Mouse (Mus musculus) hindlimb bud, embryonic 11.5 days (tissue): Measurements from ENCODE around the gene Gpatch4.

Experiments
- DNase-seq: peaks from one replicate; pipeline ENCODE4 v3.0.0-alpha.2; 2012; ENCODE audit warnings: low read depth, low spot score; ENCODE audit errors: extremely low spot score

Gpatch4 gene

GRCm38 (mm10) chr3:88030608-88031395 is 12.1 kb upstream of the Gpatch4 start:
- DNase-seq: no peak

- DNase-seq: no peak
These were observed 9.4 kb upstream of the Gpatch4 start for GRCm38 (mm10) chr3:88033506-88033905.

- DNase-seq: no peak
These were observed 7.2 kb upstream of the Gpatch4 start for GRCm38 (mm10) chr3:88035561-88036293.

GRCm38 (mm10) chr3:88049532-88049931 is 6.6 kb downstream of the Gpatch4 start:
- DNase-seq: no peak

- DNase-seq: no peak
These were observed 14.1 kb downstream of the Gpatch4 start for GRCm38 (mm10) chr3:88057030-88057429.

GRCm38 (mm10) chr3:88057902-88058696 is 15.2 kb downstream of the Gpatch4 start, which contains the start of gene Naxe:
Gene Naxe (minus strand): TSS chr3:88058495.
- peak; percentile 54 for DNase-seq

GRCm38 (mm10) chr3:88068386-88068785 is 25.5 kb downstream of the Gpatch4 start:
- no peak for DNase-seq

GRCm38 (mm10) chr3:88071783-88072182 is 28.9 kb downstream of the Gpatch4 start:
- DNase-seq: peak; percentile 73

GRCm38 (mm10) chr3:88073631-88074030 is 30.7 kb downstream of the Gpatch4 start:
- DNase-seq: no peak

GRCm38 (mm10) chr3:88074351-88074750 is 31.4 kb downstream of the Gpatch4 start:
- DNase-seq: no peak

- no peak for DNase-seq
These were observed 31.9 kb downstream of the Gpatch4 start for GRCm38 (mm10) chr3:88074766-88075165.

- DNase-seq: no peak
These were observed 34.5 kb downstream of the Gpatch4 start for GRCm38 (mm10) chr3:88077441-88077840.

- DNase-seq: no peak
These were observed 35.3 kb downstream of the Gpatch4 start, which contains the start of gene Ttc24 for GRCm38 (mm10) chr3:88078204-88078603. Gene Ttc24 (minus strand): TSS chr3:88078304.

- DNase-seq: no peak
These were observed 38.7 kb downstream of the Gpatch4 start, which contains the start of gene Iqgap3 for GRCm38 (mm10) chr3:88081345-88082223. Gene Iqgap3 (plus strand): TSS chr3:88081971.

GRCm38 (mm10) chr3:88082224-88082618 is 39.3 kb downstream of the Gpatch4 start:
- no peak for DNase-seq

GRCm38 (mm10) chr3:88082663-88083062 is 39.8 kb downstream of the Gpatch4 start:
- DNase-seq: no peak

GRCm38 (mm10) chr3:88084001-88084400 is 41.1 kb downstream of the Gpatch4 start:
- no peak for DNase-seq

GRCm38 (mm10) chr3:88085459-88085858 is 42.6 kb downstream of the Gpatch4 start:
- DNase-seq: no peak

GRCm38 (mm10) chr3:88087688-88088087 is 44.8 kb downstream of the Gpatch4 start:
- no peak for DNase-seq

GRCm38 (mm10) chr3:88090106-88090505 is 47.2 kb downstream of the Gpatch4 start:
- DNase-seq: no peak
